Mouse (Mus musculus) heart, embryonic 13.5 days (tissue): Measurements from ENCODE around the gene A4gnt. TPM values are rescaled to one million over a fixed set of nuclear protein-coding genes. Genes with fewer than 3 reads are reported as not detected.

Source experiments
- ATAC-seq: fragments of 200-750 bp; cut with Nextera tagmentation; 2 replicates; pipeline ENCODE4 v1.8.0; 2017; ENCODE audit warnings: moderate TSS enrichment; ENCODE audit not compliant: insufficient number of reproducible peaks, low FRiP score, low TSS enrichment; ENCODE audit errors: extremely low read depth
- H3K27ac ChIP-seq: fragments of 300-500 bp; sonication (generic); replicated peaks from 2 replicates; pipeline ENCODE4 v1.5.1; 2015; ENCODE audit warnings: moderate library complexity, mild to moderate bottlenecking, inconsistent platforms
- H3K27me3 ChIP-seq: fragments of 300-500 bp; sonication (generic); replicated peaks from 2 replicates; pipeline ENCODE4 v1.6.1; 2015; ENCODE audit warnings: mild to moderate bottlenecking, inconsistent platforms
- H3K36me3 ChIP-seq: fragments of 300-500 bp; sonication (generic); 2 replicates; pipeline ENCODE4 v1.6.1; 2015; ENCODE audit warnings: mild to moderate bottlenecking, inconsistent platforms
- H3K4me1 ChIP-seq: fragments of 300-500 bp; sonication (generic); 2 replicates; pipeline ENCODE4 v1.6.1; 2015; ENCODE audit warnings: inconsistent platforms
- H3K4me2 ChIP-seq: fragments of 300-500 bp; sonication (generic); 2 replicates; pipeline ENCODE4 v1.6.1; 2015; ENCODE audit warnings: inconsistent platforms, mild to moderate bottlenecking, moderate library complexity
- H3K4me3 ChIP-seq: fragments of 300-500 bp; sonication (generic); 2 replicates; pipeline ENCODE4 v1.5.1; 2015; ENCODE audit warnings: moderate library complexity, mild to moderate bottlenecking, inconsistent platforms
- H3K9ac ChIP-seq: fragments of 300-500 bp; sonication (generic); 2 replicates; pipeline ENCODE4 v1.6.1; 2015; ENCODE audit warnings: inconsistent platforms, mild to moderate bottlenecking, moderate library complexity
- H3K9me3 ChIP-seq: fragments of 300-500 bp; sonication (generic); 2 replicates; pipeline ENCODE4 v1.6.1; 2016; ENCODE audit warnings: inconsistent platforms
- WGBS: fragments of 180-500 bp; shearing (Covaris S2); methylation state at CpG from one replicate; pipeline ENCODE4 v1.1.7; 2015; ENCODE audit warnings: mixed read lengths; 5-methylcytosine and 5-hydroxymethylcytosine counted together
- polyA plus RNA-seq: library from polyadenylated mRNA; unstranded; fragments of >200 nt; fragmentation: Nextera tagmentation; extraction: Ambion mirVana; gene quantifications from 2 replicates; pipeline ENCODE4 v1.2.1, GENCODE M21; 2015

A4gnt gene
- polyA plus RNA-seq, 1 experiment from 2014 or later: not detected

DNA sequence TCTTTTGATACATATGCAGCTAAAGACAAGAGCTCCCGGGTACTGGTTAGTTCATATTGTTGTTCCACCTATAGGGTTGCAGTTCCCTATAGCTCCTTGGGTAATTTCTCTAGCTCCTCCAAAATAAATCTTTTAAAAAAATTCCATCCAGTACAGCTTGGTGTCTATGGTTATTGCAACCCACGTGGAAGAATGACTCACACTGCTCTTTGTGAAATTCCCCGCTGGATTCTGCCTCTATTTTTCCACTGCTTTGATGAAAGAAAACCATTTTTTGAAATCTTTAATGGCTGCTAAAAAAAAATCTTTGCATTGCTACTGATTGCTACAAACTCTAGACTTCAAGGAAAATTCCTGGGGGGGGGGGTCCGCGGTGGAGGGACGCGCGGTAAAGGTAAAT is 7.4 kb downstream of the A4gnt start:
- H3K36me3 ChIP-seq: no peaks in the 10 kb centered on the region
- H3K4me3 ChIP-seq: no peak overlapping the region
- H3K9ac ChIP-seq: no peak overlapping the region
- 91% methylated on average over 8 of the region's 8 CpGs for WGBS
- H3K27ac ChIP-seq: no peak overlapping the region
- ATAC-seq: no peak
- no peaks in the 10 kb centered on the region for H3K4me1 ChIP-seq
- no peaks in the 10 kb centered on the region for H3K9me3 ChIP-seq
- H3K4me2 ChIP-seq: no peak overlapping the region
- H3K27me3 ChIP-seq: no peaks in the 10 kb centered on the region

DNA sequence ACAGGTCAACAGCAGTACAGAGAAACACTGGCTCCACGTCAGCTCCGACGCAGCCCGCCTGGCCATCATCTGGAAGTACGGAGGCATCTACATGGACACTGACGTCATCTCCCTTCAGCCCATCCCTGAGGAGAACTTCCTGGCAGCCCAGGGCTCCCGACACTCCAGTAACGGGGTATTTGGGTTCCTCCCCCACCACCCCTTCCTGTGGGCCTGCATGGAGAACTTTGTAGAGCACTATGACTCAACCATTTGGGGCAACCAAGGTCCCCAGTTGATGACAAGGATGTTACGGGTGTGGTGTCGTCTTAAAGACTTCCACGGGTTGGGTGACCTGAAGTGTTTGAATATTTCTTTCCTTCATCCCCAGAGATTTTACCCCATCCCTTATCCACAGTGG is 7.9 kb downstream of the A4gnt start:
- Histone ChIP-seq H3K4me3 (no peak overlapping the region), H3K4me1 (no peaks in the 10 kb centered on the region), H3K4me2 (no peak overlapping the region), H3K27ac (no peak overlapping the region), H3K9ac (no peak overlapping the region), H3K36me3 (no peaks in the 10 kb centered on the region), H3K27me3 (no peaks in the 10 kb centered on the region), H3K9me3 (no peaks in the 10 kb centered on the region)
- ATAC-seq: no peak
- WGBS: 79% methylated on average over 11 of the region's 11 CpGs

DNA sequence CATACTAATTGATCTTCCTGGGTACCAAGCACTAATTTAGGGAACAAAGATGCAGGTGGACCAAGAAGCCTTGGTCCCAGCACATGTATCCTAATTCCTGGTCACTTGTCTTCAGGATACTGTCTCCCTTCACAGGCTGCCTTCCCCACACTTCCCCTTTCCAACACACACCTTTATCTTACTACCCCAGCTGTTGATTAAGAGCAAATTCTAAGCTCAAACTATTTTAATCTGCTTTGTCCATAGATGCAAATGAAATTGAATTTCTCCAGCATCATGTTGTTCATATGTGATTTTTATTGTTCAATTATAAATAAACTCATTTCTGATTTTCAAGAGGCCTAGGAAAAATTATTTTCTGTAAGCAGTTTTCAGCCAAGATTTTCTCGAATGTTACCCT is 9.7 kb downstream of the A4gnt start:
- Histone ChIP-seq H3K27ac (no peak overlapping the region), H3K36me3 (no peaks in the 10 kb centered on the region), H3K4me3 (no peak overlapping the region), H3K9ac (no peak overlapping the region), H3K4me1 (no peaks in the 10 kb centered on the region), H3K27me3 (no peaks in the 10 kb centered on the region), H3K9me3 (no peaks in the 10 kb centered on the region), H3K4me2 (no peak overlapping the region)
- no peak for ATAC-seq
- WGBS: 70% methylated on average over 1 of the region's 1 CpGs

DNA sequence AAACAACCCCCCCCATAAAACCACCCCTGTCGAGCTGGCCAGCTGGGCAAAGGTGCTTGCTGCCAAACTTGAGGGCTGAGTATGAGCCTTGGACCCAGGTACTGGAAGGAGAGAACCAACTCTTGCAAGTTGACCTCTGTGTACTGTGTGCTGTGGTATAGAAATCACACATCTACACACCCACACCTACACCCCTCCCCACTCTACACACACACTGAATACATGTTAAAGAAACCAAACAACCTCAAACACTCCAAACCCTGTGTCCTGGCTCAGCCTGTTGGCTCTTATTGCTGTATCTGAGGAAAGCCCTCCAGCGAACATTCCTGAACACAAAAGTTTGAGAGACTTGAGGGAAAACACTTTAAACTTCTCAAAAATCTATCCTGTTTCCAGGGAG is 10.7 kb downstream of the A4gnt start:
- no peak overlapping the region for H3K4me3 ChIP-seq
- no peak overlapping the region for H3K27ac ChIP-seq
- no peak for ATAC-seq
- no peak overlapping the region for H3K9ac ChIP-seq
- WGBS: 51% methylated on average over 2 of the region's 2 CpGs
- H3K4me1 ChIP-seq: no peaks in the 10 kb centered on the region
- no peaks in the 10 kb centered on the region for H3K9me3 ChIP-seq
- no peak overlapping the region for H3K4me2 ChIP-seq
- no peaks in the 10 kb centered on the region for H3K27me3 ChIP-seq
- no peaks in the 10 kb centered on the region for H3K36me3 ChIP-seq

DNA sequence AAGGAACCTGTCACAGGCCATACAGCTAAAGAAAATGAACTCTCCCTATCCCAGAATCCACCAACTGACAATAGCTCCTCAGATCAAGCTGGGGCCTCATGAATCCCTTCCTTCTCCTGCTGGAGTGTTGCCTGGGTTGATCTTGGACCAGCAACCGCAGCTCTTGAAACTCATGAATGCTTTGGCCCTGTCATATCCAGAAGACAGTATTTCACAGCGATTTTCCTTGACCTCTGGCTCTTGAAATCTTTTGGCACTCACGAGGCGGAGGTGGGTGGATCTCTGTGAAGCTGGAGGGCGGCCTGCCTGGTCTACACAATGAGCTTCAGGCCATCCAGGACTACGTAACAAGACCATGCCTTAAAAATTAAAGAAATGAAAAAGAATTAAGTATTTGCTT is 11.8 kb downstream of the A4gnt start:
- H3K4me2 ChIP-seq: no peak overlapping the region
- no peaks in the 10 kb centered on the region for H3K27me3 ChIP-seq
- WGBS: 66% methylated on average over 6 of the region's 6 CpGs
- H3K27ac ChIP-seq: no peak overlapping the region
- no peaks in the 10 kb centered on the region for H3K36me3 ChIP-seq
- no peaks in the 10 kb centered on the region for H3K9me3 ChIP-seq
- ATAC-seq: no peak
- H3K4me1 ChIP-seq: peaks cover 6% of the 10 kb centered on the region
- H3K4me3 ChIP-seq: no peak overlapping the region
- no peak overlapping the region for H3K9ac ChIP-seq

DNA sequence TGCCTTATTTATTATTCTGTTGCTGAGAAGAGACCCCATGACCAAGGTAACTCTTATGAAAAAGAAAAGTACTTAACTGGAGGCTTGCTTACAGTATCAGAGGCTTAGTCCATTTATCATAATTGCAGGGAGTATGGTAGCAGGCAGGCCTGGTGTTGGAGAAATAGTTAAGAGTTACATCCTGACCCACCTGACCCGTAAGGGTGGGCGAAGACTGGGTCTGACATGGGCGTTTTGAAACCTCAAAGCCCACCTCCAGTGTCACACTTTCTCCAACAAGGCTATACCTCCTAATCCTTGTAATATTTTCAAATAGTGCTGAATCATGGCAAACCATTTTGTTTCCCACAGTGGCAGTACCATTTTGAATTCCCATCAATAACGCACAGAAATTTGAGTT is 16.3 kb downstream of the A4gnt start:
- Histone ChIP-seq H3K9ac (no peak overlapping the region), H3K4me1 (peaks cover 32% of the 10 kb centered on the region), H3K27ac (peak overlapping the region; percentile 94), H3K4me3 (no peak overlapping the region), H3K4me2 (peak overlapping the region; percentile 79), H3K36me3 (peaks cover 16% of the 10 kb centered on the region), H3K9me3 (no peaks in the 10 kb centered on the region), H3K27me3 (no peaks in the 10 kb centered on the region)
- 50% methylated on average over 4 of the region's 4 CpGs for WGBS
- ATAC-seq: no peak

DNA sequence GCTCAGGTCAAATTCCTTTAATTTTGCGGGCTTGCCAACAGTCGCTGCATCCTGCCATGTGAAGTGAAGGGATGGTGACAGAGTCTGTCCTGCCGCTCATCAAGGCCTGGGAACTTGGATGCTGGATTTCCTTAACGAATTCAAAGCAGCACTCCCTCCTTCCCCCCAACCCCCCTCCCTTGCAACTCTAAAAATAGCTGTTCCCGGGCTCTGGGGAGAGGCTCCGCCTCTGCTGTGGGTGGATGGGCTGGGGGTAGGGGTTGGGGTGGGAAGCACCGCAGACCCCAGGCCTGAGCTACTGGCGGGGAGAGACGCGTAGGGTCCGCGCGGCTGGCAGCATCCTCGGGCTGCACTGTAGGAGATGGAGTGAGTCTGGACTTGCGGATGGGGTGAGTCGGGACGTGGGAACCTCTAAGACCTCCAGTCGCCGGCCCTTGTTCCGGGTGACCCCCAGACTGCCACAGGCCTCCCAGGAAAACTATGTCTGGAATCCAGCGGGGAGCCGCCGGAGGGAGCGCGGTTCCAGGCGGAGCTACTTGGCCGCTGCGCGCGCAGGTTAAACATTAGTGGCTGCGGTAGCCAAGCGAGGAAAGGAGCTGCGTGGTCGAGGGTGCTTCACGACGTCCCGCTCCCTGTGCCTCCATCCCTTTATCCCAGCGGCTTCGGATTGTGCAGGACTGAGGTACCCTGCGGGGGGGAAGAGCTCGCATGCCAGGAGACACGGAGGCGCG is 17.1 kb downstream of the A4gnt start, which contains the start of gene Dzip1l:
TSS of gene Dzip1l (plus strand) at position 216 of the 731 bp plus-strand sequence.
- H3K36me3 ChIP-seq: peaks cover 25% of the 10 kb centered on the region
- H3K4me1 ChIP-seq: peaks cover 34% of the 10 kb centered on the region
- no peaks in the 10 kb centered on the region for H3K27me3 ChIP-seq
- H3K27ac ChIP-seq: peak within 1 kb of the TSS; percentile 94
- H3K9ac ChIP-seq: peak within 1 kb of the TSS; percentile 88
- no peaks in the 10 kb centered on the region for H3K9me3 ChIP-seq
- peak within 1 kb of the TSS; percentile 79 for H3K4me2 ChIP-seq
- WGBS: under 1% methylated on average over 44 of the region's 44 CpGs
- peak; percentile 83; the same call in 1 of the 2 replicates for ATAC-seq
- H3K4me3 ChIP-seq: peak within 1 kb of the TSS; percentile 68

DNA sequence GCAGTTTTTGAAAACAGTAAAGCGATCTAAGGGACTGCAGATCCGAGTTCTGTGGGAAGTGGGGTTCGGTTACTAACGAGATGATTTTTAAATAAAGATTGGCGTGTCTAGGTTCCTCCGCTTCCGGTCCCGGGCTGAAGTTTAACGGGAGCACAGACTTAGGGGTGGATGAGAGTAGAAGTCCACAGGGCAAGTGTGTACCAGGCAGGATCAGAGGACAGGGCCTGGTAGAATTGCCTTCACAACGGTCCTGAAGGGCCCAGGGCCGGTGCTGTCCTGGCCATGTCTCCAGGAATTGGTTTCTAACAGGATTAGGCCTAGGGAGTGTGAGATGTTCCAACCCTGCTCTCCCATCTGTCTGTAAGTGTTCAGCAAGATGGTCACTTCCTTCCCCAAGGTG is 17.8 kb downstream of the A4gnt start:
- peak overlapping the region; percentile 88 for H3K9ac ChIP-seq
- no peaks in the 10 kb centered on the region for H3K27me3 ChIP-seq
- peaks cover 40% of the 10 kb centered on the region for H3K4me1 ChIP-seq
- H3K4me2 ChIP-seq: peak overlapping the region; percentile 79
- no peak; the same call in 1 of the 2 replicates for ATAC-seq
- peak overlapping the region; percentile 94 for H3K27ac ChIP-seq
- H3K9me3 ChIP-seq: no peaks in the 10 kb centered on the region
- 0% methylated on average over 11 of the region's 11 CpGs for WGBS
- H3K4me3 ChIP-seq: peak overlapping the region; percentile 68
- H3K36me3 ChIP-seq: peaks cover 31% of the 10 kb centered on the region

DNA sequence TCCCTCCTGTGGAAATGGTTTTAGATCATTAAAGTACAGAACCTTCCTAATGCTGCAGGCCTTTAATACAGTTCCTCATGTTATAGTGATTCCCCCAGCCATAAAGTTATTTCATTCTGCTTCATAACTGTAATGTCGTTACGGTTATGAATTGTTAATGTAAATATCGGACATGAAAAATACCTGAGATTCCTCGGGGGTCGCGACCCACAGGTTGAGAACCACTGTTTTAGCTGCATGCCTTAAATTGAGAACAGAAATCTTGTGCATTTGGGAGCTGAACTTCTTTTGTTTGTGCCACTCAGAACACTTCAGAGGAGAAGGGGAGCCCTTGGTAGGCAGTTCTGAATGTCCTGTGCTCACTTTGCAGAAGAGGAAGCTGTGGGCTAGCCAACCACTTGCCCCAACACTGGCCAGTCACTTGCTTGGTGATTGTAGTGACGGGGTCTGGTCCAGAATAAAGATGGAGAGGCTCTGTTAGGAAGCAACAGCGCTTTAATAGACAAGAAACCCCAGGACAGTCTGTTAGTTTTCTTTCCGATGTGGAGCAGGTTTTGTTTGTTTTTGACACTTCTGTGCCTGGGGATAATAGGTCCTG is 18.3 kb downstream of the A4gnt start:
- H3K4me2 ChIP-seq: peak overlapping the region; percentile 79
- WGBS: 40% methylated on average over 9 of the region's 9 CpGs
- peaks cover 37% of the 10 kb centered on the region for H3K36me3 ChIP-seq
- no peaks in the 10 kb centered on the region for H3K9me3 ChIP-seq
- ATAC-seq: no peak
- H3K4me3 ChIP-seq: peak overlapping the region; percentile 68
- H3K9ac ChIP-seq: peak overlapping the region; percentile 88
- no peaks in the 10 kb centered on the region for H3K27me3 ChIP-seq
- H3K27ac ChIP-seq: peak overlapping the region; percentile 94
- peaks cover 42% of the 10 kb centered on the region for H3K4me1 ChIP-seq

DNA sequence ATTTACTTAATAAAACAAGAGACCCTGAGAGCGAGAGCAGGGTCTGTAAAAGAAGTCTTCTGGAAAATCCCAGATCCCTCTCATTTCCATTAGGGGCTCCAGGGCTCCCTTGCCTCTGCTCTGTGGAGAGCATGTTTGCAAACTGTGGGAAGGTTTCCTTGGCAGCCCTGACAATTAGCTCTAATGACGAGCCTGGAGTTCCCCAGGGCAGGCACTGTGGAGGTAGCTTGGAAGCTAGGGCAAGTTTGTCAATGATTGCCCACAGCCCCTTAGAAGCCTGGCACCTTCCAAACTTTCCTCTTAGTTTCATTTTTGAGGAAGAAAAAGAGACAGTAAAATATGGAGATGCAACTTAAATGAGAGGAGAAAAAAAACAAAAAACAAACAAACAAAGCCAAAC is 19.5 kb downstream of the A4gnt start:
- Histone ChIP-seq H3K9ac (peak overlapping the region; percentile 88), H3K4me2 (peak overlapping the region; percentile 79), H3K27ac (no peak overlapping the region), H3K9me3 (no peaks in the 10 kb centered on the region), H3K36me3 (peaks cover 48% of the 10 kb centered on the region), H3K27me3 (no peaks in the 10 kb centered on the region), H3K4me1 (peaks cover 42% of the 10 kb centered on the region), H3K4me3 (peak overlapping the region; percentile 68)
- WGBS: 49% methylated on average over 2 of the region's 2 CpGs
- ATAC-seq: no peak

DNA sequence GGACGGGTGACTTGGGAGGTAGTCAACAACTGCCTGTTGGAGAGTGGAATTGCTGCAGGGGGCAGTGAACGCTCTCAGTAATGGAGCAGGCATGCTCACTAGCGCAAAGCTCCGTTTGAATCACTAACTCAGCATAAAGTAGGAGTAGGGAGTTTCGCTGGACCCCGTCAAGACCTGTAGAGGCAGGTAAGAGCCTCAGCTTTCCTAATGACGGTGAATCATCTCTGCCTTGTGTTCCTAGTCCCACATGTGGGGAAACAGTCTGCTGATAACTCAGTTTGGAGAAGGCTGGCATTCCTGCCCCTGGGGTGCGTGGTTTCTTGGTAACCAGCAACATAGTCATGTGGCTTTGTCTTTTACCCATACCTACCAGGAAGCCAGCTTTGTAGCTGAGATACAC is 20.0 kb downstream of the A4gnt start:
- peak overlapping the region; percentile 68; the same call in 1 of the 2 replicates for H3K4me3 ChIP-seq

DNA sequence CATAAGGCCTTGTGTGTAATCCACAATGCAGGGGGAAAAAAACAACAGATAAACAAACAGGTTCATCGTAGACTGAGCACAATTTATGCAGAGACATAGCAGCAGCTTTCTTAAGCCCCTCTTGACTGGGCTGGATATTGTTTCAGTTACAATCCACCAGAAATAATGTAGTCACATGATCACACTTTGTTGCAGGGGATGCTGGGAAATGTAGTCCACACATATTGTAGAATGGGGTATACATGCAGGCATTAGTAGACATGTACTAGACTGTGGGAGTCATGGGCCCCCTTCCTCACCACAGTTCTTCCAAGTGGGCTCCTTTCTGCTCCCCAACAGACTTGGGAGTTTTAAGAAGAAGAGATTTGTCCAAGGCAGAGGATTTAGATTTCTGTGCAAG is 24.5 kb downstream of the A4gnt start:
- H3K4me1 ChIP-seq: peaks cover 21% of the 10 kb centered on the region
- 78% methylated on average over 1 of the region's 1 CpGs for WGBS
- no peak overlapping the region for H3K27ac ChIP-seq
- H3K4me3 ChIP-seq: no peak overlapping the region
- peaks cover 92% of the 10 kb centered on the region for H3K36me3 ChIP-seq
- no peaks in the 10 kb centered on the region for H3K27me3 ChIP-seq
- H3K4me2 ChIP-seq: no peak overlapping the region
- no peaks in the 10 kb centered on the region for H3K9me3 ChIP-seq
- H3K9ac ChIP-seq: no peak overlapping the region
- ATAC-seq: no peak

More for the DNA sequence above, 20.0 kb downstream of the A4gnt start:
- ATAC-seq: no peak
- Histone ChIP-seq H3K27ac (no peak overlapping the region), H3K4me2 (peak overlapping the region; percentile 79), H3K9me3 (no peaks in the 10 kb centered on the region), H3K27me3 (no peaks in the 10 kb centered on the region), H3K9ac (peak overlapping the region; percentile 88), H3K4me1 (peaks cover 42% of the 10 kb centered on the region), H3K36me3 (peaks cover 52% of the 10 kb centered on the region)
- 59% methylated on average over 8 of the region's 8 CpGs for WGBS
